Mouse (Mus musculus) midbrain, postnatal 0 days (tissue): ENCODE data around the gene Tlr4. TPM values are rescaled to one million over a fixed set of nuclear protein-coding genes. Genes with fewer than 3 reads are reported as not detected.

ENCODE experiments used
- ATAC-seq: fragments of 200-750 bp; cut with Nextera tagmentation; 2 replicates; pipeline ENCODE4 v1.8.0; 2017; ENCODE audit warnings: moderate number of reproducible peaks, mild to moderate bottlenecking, moderate TSS enrichment, moderate library complexity; ENCODE audit not compliant: low FRiP score
- DNase-seq: peaks from one replicate; pipeline ENCODE4 v3.0.0-alpha.2; 2015; ENCODE audit warnings: low spot score
- H3K27ac ChIP-seq: fragments of 300-500 bp; sonication (generic); 2 replicates; pipeline ENCODE4 v1.5.1; 2014; ENCODE audit warnings: low read depth, mild to moderate bottlenecking, low read length, mixed read lengths
- H3K27me3 ChIP-seq: fragments of 300-500 bp; sonication (generic); 2 replicates; pipeline ENCODE4 v1.6.1; 2014; ENCODE audit warnings: low read length, control low read depth, mixed read lengths; ENCODE audit not compliant: insufficient read depth
- H3K36me3 ChIP-seq: fragments of 300-500 bp; sonication (generic); 2 replicates; pipeline ENCODE4 v1.6.1; 2014; ENCODE audit warnings: low read length, control low read depth, mixed read lengths; ENCODE audit not compliant: insufficient read depth
- H3K4me1 ChIP-seq: fragments of 300-500 bp; sonication (generic); 2 replicates; pipeline ENCODE4 v1.6.1; 2014; ENCODE audit warnings: mild to moderate bottlenecking, control low read depth, antibody characterized with exemption, low read length, mixed read lengths; ENCODE audit not compliant: insufficient read depth
- H3K4me2 ChIP-seq: fragments of 300-500 bp; sonication (generic); 2 replicates; pipeline ENCODE4 v1.6.1; 2014; ENCODE audit warnings: low read depth, mild to moderate bottlenecking, low read length, mixed read lengths; ENCODE audit not compliant: poor library complexity, severe bottlenecking
- H3K4me3 ChIP-seq: fragments of 300-500 bp; sonication (generic); 2 replicates; pipeline ENCODE4 v1.5.1; 2014; ENCODE audit warnings: low read depth, mild to moderate bottlenecking, low read length, moderate library complexity
- H3K9ac ChIP-seq: fragments of 300-500 bp; sonication (generic); replicated peaks from 2 replicates; pipeline ENCODE4 v1.6.1; 2014; ENCODE audit warnings: mild to moderate bottlenecking, low read length, moderate library complexity, mixed read lengths; ENCODE audit not compliant: poor library complexity, severe bottlenecking
- H3K9me3 ChIP-seq: fragments of 300-500 bp; sonication (generic); 2 replicates; pipeline ENCODE4 v1.6.1; 2016; ENCODE audit warnings: low read length, control low read depth
- CTCF ChIP-seq: IDR thresholded peaks from 2 replicates; pipeline ENCODE4 v1.5.1; 2016; ENCODE audit warnings: antibody characterized with exemption, mild to moderate bottlenecking
- WGBS: fragments of 180-500 bp; shearing (Covaris S2); extraction: QIAGEN DNeasy Blood & Tissue Kit; methylation state at CpG from one replicate; pipeline ENCODE4 v1.1.7; 2014; 5-methylcytosine and 5-hydroxymethylcytosine counted together
- polyA plus RNA-seq: library from polyadenylated mRNA; unstranded; fragments of >200 nt; fragmentation: Nextera tagmentation; extraction: Ambion mirVana; gene quantifications from 2 replicates; pipeline ENCODE4 v1.2.1, GENCODE M21; 2015
- total RNA-seq: library from RNA; depleted of rRNA; stranded (reverse); fragments of >200 nt; gene quantifications from 2 replicates; pipeline ENCODE4 v1.2.3, GENCODE M21; 2014

The Tlr4 gene
- total and polyA plus RNA-seq, 2 experiments from 2014 or later, result 0.39 to 1.8 TPM

GRCm38 (mm10) chr4:66877609-66878008 is 50.2 kb downstream of the Tlr4 start:
- no peaks in the 10 kb centered on the region for H3K9me3 ChIP-seq
- no peak for TF ChIP-seq CTCF
- no peak overlapping the region for H3K9ac ChIP-seq
- ATAC-seq (no peak), DNase-seq (no peak)
- H3K27ac ChIP-seq, result no peak overlapping the region
- H3K4me2 ChIP-seq, result no peak overlapping the region
- no peak overlapping the region for H3K4me3 ChIP-seq
- 60% methylated on average over 11 of the region's 11 CpGs for WGBS
- H3K27me3 ChIP-seq, result no peaks in the 10 kb centered on the region
- no peaks in the 10 kb centered on the region for H3K4me1 ChIP-seq
- no peaks in the 10 kb centered on the region for H3K36me3 ChIP-seq

- Histone ChIP-seq H3K36me3 (no peaks in the 10 kb centered on the region), H3K27me3 (no peaks in the 10 kb centered on the region), H3K4me3 (no peak overlapping the region), H3K9ac (no peak overlapping the region), H3K9me3 (no peaks in the 10 kb centered on the region), H3K4me1 (no peaks in the 10 kb centered on the region), H3K4me2 (no peak overlapping the region), H3K27ac (no peak overlapping the region)
- 95% methylated on average over 1 of the region's 1 CpGs for WGBS
- DNase-seq (no peak), ATAC-seq (no peak)
- TF ChIP-seq CTCF, result no peak
Measured at GRCm38 (mm10) chr4:66881496-66881895, 54.1 kb downstream of the Tlr4 start.

- no peaks in the 10 kb centered on the region for H3K9me3 ChIP-seq
- no peak overlapping the region for H3K27ac ChIP-seq
- no peaks in the 10 kb centered on the region for H3K27me3 ChIP-seq
- H3K4me2 ChIP-seq, result no peak overlapping the region
- no peaks in the 10 kb centered on the region for H3K4me1 ChIP-seq
- DNase-seq (no peak), ATAC-seq (no peak)
- no peak overlapping the region for H3K9ac ChIP-seq
- WGBS, result 96% methylated on average over 5 of the region's 5 CpGs
- TF ChIP-seq CTCF, result no peak
- H3K36me3 ChIP-seq, result no peaks in the 10 kb centered on the region
- no peak overlapping the region for H3K4me3 ChIP-seq
Measured at GRCm38 (mm10) chr4:66883264-66883663, 55.9 kb downstream of the Tlr4 start.

GRCm38 (mm10) chr4:66894547-66894946 is 67.2 kb downstream of the Tlr4 start:
- no peak for DNase-seq
- Histone ChIP-seq H3K9me3 (no peaks in the 10 kb centered on the region), H3K4me2 (no peak overlapping the region), H3K4me1 (no peaks in the 10 kb centered on the region), H3K27ac (no peak overlapping the region), H3K4me3 (no peak overlapping the region), H3K36me3 (no peaks in the 10 kb centered on the region), H3K27me3 (no peaks in the 10 kb centered on the region), H3K9ac (no peak overlapping the region)
- TF ChIP-seq CTCF, result no peak
- ATAC-seq, result no peak
- WGBS, result 62% methylated on average over 2 of the region's 2 CpGs

GRCm38 (mm10) chr4:66894981-66895380 is 67.6 kb downstream of the Tlr4 start:
- H3K27ac ChIP-seq, result no peak overlapping the region
- H3K27me3 ChIP-seq, result no peaks in the 10 kb centered on the region
- TF ChIP-seq CTCF, result no peak
- ATAC-seq, result no peak
- H3K4me1 ChIP-seq, result no peaks in the 10 kb centered on the region
- H3K9me3 ChIP-seq, result no peaks in the 10 kb centered on the region
- H3K4me2 ChIP-seq, result no peak overlapping the region
- no peak for DNase-seq
- no peak overlapping the region for H3K4me3 ChIP-seq
- no peak overlapping the region for H3K9ac ChIP-seq
- H3K36me3 ChIP-seq, result no peaks in the 10 kb centered on the region
- 85% methylated on average over 7 of the region's 7 CpGs for WGBS

- H3K27ac ChIP-seq, result no peak overlapping the region
- H3K36me3 ChIP-seq, result no peaks in the 10 kb centered on the region
- DNase-seq (no peak), ATAC-seq (no peak)
- H3K9me3 ChIP-seq, result no peaks in the 10 kb centered on the region
- TF ChIP-seq CTCF, result no peak
- no peaks in the 10 kb centered on the region for H3K27me3 ChIP-seq
- no peak overlapping the region for H3K9ac ChIP-seq
- H3K4me2 ChIP-seq, result no peak overlapping the region
- H3K4me3 ChIP-seq, result no peak overlapping the region
- H3K4me1 ChIP-seq, result no peaks in the 10 kb centered on the region
Measured at GRCm38 (mm10) chr4:66900126-66900525, 72.7 kb downstream of the Tlr4 start.

GRCm38 (mm10) chr4:66901498-66901897 is 74.1 kb downstream of the Tlr4 start:
- no peak for TF ChIP-seq CTCF
- peak; percentile 18 for DNase-seq
- H3K27me3 ChIP-seq, result no peaks in the 10 kb centered on the region
- no peaks in the 10 kb centered on the region for H3K36me3 ChIP-seq
- H3K9me3 ChIP-seq, result no peaks in the 10 kb centered on the region
- no peak overlapping the region for H3K27ac ChIP-seq
- H3K4me2 ChIP-seq, result no peak overlapping the region
- no peaks in the 10 kb centered on the region for H3K4me1 ChIP-seq
- no peak for ATAC-seq
- no peak overlapping the region for H3K9ac ChIP-seq
- H3K4me3 ChIP-seq, result no peak overlapping the region
